Mouse (Mus musculus) ES-E14 (cell line): ENCODE measurements around the gene Larp4b. TPM values are rescaled to one million over a fixed set of nuclear protein-coding genes. Genes with fewer than 3 reads are reported as not detected.

Source experiments
- DNase-seq: peaks from one replicate; pipeline ENCODE4 v3.0.0-alpha.2; 2013; ENCODE audit warnings: low read depth, low spot score
- H3K27ac ChIP-seq: 2 replicates; pipeline ENCODE4 v1.5.1; 2012; ENCODE audit warnings: low read depth, mild to moderate bottlenecking, low read length, moderate library complexity, mixed read lengths; ENCODE audit not compliant: poor library complexity, insufficient read depth, severe bottlenecking
- H3K36me3 ChIP-seq: 2 replicates; pipeline ENCODE4 v1.6.1; 2012; ENCODE audit warnings: mild to moderate bottlenecking, low read length, moderate library complexity, mixed read lengths; ENCODE audit not compliant: control insufficient read depth, poor library complexity, insufficient read depth, severe bottlenecking
- H3K4me1 ChIP-seq, 2 experiments: fragments of 150-350 bp in 1 of 2; sonication (generic) in 1 of 2; 2 replicates each; pipeline ENCODE4 v1.6.1; 2012; ENCODE audit warnings: low read length in 2 of 2, mild to moderate bottlenecking in 1 of 2, mixed read lengths in 1 of 2; ENCODE audit not compliant: control insufficient read depth in 2 of 2, insufficient read depth in 2 of 2, poor library complexity in 1 of 2
- H3K4me3 ChIP-seq, 2 experiments: fragments of 150-350 bp in 1 of 2; sonication (generic) in 1 of 2; 2 replicates each; pipeline ENCODE4 v1.5.1; 2012; ENCODE audit warnings: low read length in 2 of 2, low read depth in 1 of 2, mild to moderate bottlenecking in 1 of 2, mixed read lengths in 1 of 2; ENCODE audit not compliant: insufficient read depth in 1 of 2, poor library complexity in 1 of 2, severe bottlenecking in 1 of 2
- H3K9ac ChIP-seq: 2 replicates; pipeline ENCODE4 v1.6.1; 2012; ENCODE audit warnings: low read depth, mild to moderate bottlenecking, low read length, mixed read lengths; ENCODE audit not compliant: poor library complexity, insufficient read depth, severe bottlenecking
- H3K9me3 ChIP-seq: fragments of 150-350 bp; sonication (generic); 2 replicates; pipeline ENCODE4 v1.6.1; 2012; ENCODE audit warnings: low read depth, mild to moderate bottlenecking, low read length; ENCODE audit not compliant: control insufficient read depth, insufficient read depth
- CHD2 ChIP-seq: IDR thresholded peaks from 2 replicates; pipeline ENCODE4 v1.6.1; 2014; ENCODE audit warnings: mild to moderate bottlenecking, low read depth, low read length, inconsistent platforms
- HCFC1 ChIP-seq: IDR thresholded peaks from 2 replicates; pipeline ENCODE4 v1.6.1; 2012; ENCODE audit warnings: low read length, inconsistent platforms, borderline replicate concordance; ENCODE audit not compliant: insufficient read depth
- MAFK ChIP-seq: IDR thresholded peaks from 2 replicates; pipeline ENCODE4 v1.6.1; 2014; ENCODE audit warnings: mild to moderate bottlenecking, low read depth, low read length, inconsistent platforms; ENCODE audit not compliant: insufficient read depth
- ZC3H11A ChIP-seq: IDR thresholded peaks from 2 replicates; pipeline ENCODE4 v1.6.1; 2012; ENCODE audit warnings: low read depth, mild to moderate bottlenecking, inconsistent platforms, low read length, borderline replicate concordance
- ZNF384 ChIP-seq: IDR thresholded peaks from 2 replicates; pipeline ENCODE4 v1.6.1; 2012; ENCODE audit warnings: low read depth, low read length, inconsistent platforms
- in situ Hi-C, 2 experiments: fragments of 600-800 bp; cut with MboI; formaldehyde crosslinking; loops; one replicate each; pipeline ENCODE4 v1.15.1; 2025; ENCODE audit warnings: low sequenced_read_pairs in 2 of 2, inconsistent platforms in 1 of 2; ENCODE audit not compliant: unreplicated experiment in 2 of 2
- total RNA-seq: library from RNA; depleted of rRNA; stranded (reverse); fragments of 300-350 nt; gene quantifications from 2 replicates; pipeline ENCODE4 v1.2.3, GENCODE M21; 2012

Gene Larp4b
- total RNA-seq, 1 experiment = 66.3 TPM

- no peak overlapping the region for H3K27ac ChIP-seq
- peaks cover 3 to 10% of the 10 kb centered on the region in 2 experiments; a peak in 2 of 4 replicates for H3K4me1 ChIP-seq
- no peak overlapping the region for H3K9ac ChIP-seq
- TF ChIP-seq ZNF384 = no peak
- no peak for TF ChIP-seq ZC3H11A
- TF ChIP-seq MAFK = no peak
- no peak for TF ChIP-seq CHD2
- no peak for TF ChIP-seq HCFC1
- in situ Hi-C loops = no loop called here
- H3K9me3 ChIP-seq = no peaks in the 10 kb centered on the region
- H3K36me3 ChIP-seq = no peaks in the 10 kb centered on the region
- H3K4me3 ChIP-seq = no peak overlapping the region
- no peak for DNase-seq
Measured at GRCm38 (mm10) chr13:9113735-9114134, 20.1 kb downstream of the Larp4b start.

- H3K4me3 ChIP-seq = no peak overlapping the region
- H3K9ac ChIP-seq = no peak overlapping the region
- peaks cover 0 to 6% of the 10 kb centered on the region in 2 experiments; a peak in 1 of 4 replicates for H3K4me1 ChIP-seq
- H3K27ac ChIP-seq = no peak overlapping the region
- no peak for DNase-seq
- no peaks in the 10 kb centered on the region for H3K9me3 ChIP-seq
- H3K36me3 ChIP-seq = peaks cover 12% of the 10 kb centered on the region
- no peak for TF ChIP-seq ZC3H11A
- no peak for TF ChIP-seq CHD2
- TF ChIP-seq MAFK = no peak
- TF ChIP-seq HCFC1 = no peak
- TF ChIP-seq ZNF384 = no peak
- in situ Hi-C loops = no loop called here
Measured at GRCm38 (mm10) chr13:9120835-9121542, 27.3 kb downstream of the Larp4b start.

GRCm38 (mm10) chr13:9122045-9122444 is 28.4 kb downstream of the Larp4b start:
- in situ Hi-C loops = no loop called here
- no peak for DNase-seq
- peaks cover 12% of the 10 kb centered on the region for H3K36me3 ChIP-seq
- no peak overlapping the region for H3K9ac ChIP-seq
- H3K4me3 ChIP-seq = no peak overlapping the region
- no peak overlapping the region for H3K27ac ChIP-seq
- TF ChIP-seq CHD2 = no peak
- TF ChIP-seq HCFC1 = no peak
- no peak for TF ChIP-seq ZNF384
- TF ChIP-seq MAFK = no peak
- no peak for TF ChIP-seq ZC3H11A
- peaks cover 0 to 6% of the 10 kb centered on the region in 2 experiments; a peak in 1 of 4 replicates for H3K4me1 ChIP-seq
- no peaks in the 10 kb centered on the region for H3K9me3 ChIP-seq

- TF ChIP-seq HCFC1 = no peak
- in situ Hi-C loops = no loop called here
- Histone ChIP-seq H3K9ac (no peak overlapping the region), H3K4me3 (no peak overlapping the region), H3K36me3 (peaks cover 18% of the 10 kb centered on the region), H3K4me1 (no peaks in the 10 kb centered on the region; a peak in 1 of 4 replicates), H3K9me3 (no peaks in the 10 kb centered on the region), H3K27ac (no peak overlapping the region)
- no peak for DNase-seq
Measured at GRCm38 (mm10) chr13:9125193-9125592, 31.5 kb downstream of the Larp4b start.

- no peak for TF ChIP-seq ZC3H11A
- no peak for TF ChIP-seq CHD2
- TF ChIP-seq HCFC1 = no peak
- no peak for TF ChIP-seq ZNF384
- no peak for TF ChIP-seq MAFK
- Histone ChIP-seq H3K9me3 (no peaks in the 10 kb centered on the region), H3K9ac (no peak overlapping the region), H3K4me1 (no peaks in the 10 kb centered on the region; a peak in 1 of 4 replicates), H3K4me3 (no peak overlapping the region), H3K27ac (no peak overlapping the region), H3K36me3 (peaks cover 20% of the 10 kb centered on the region)
- in situ Hi-C loops = no loop called here
- DNase-seq = no peak
Measured at GRCm38 (mm10) chr13:9127715-9128114, 34.0 kb downstream of the Larp4b start.
